Mouse (Mus musculus) ES-E14 (cell line): Measurements from ENCODE around the gene Sac3d1. TPM values are rescaled to one million over a fixed set of nuclear protein-coding genes. Genes with fewer than 3 reads are reported as not detected.

Source experiments
- DNase-seq: peaks from one replicate; pipeline ENCODE4 v3.0.0-alpha.2; 2013; ENCODE audit warnings: low read depth, low spot score
- H3K27ac ChIP-seq: 2 replicates; pipeline ENCODE4 v1.5.1; 2012; ENCODE audit warnings: low read depth, mild to moderate bottlenecking, low read length, moderate library complexity, mixed read lengths; ENCODE audit not compliant: poor library complexity, insufficient read depth, severe bottlenecking
- H3K36me3 ChIP-seq: 2 replicates; pipeline ENCODE4 v1.6.1; 2012; ENCODE audit warnings: mild to moderate bottlenecking, low read length, moderate library complexity, mixed read lengths; ENCODE audit not compliant: control insufficient read depth, poor library complexity, insufficient read depth, severe bottlenecking
- H3K4me1 ChIP-seq, 2 experiments: fragments of 150-350 bp in 1 of 2; sonication (generic) in 1 of 2; 2 replicates each; pipeline ENCODE4 v1.6.1; 2012; ENCODE audit warnings: low read length in 2 of 2, mild to moderate bottlenecking in 1 of 2, mixed read lengths in 1 of 2; ENCODE audit not compliant: control insufficient read depth in 2 of 2, insufficient read depth in 2 of 2, poor library complexity in 1 of 2
- H3K4me3 ChIP-seq, 2 experiments: fragments of 150-350 bp in 1 of 2; sonication (generic) in 1 of 2; 2 replicates each; pipeline ENCODE4 v1.5.1; 2012; ENCODE audit warnings: low read length in 2 of 2, low read depth in 1 of 2, mild to moderate bottlenecking in 1 of 2, mixed read lengths in 1 of 2; ENCODE audit not compliant: insufficient read depth in 1 of 2, poor library complexity in 1 of 2, severe bottlenecking in 1 of 2
- H3K9ac ChIP-seq: 2 replicates; pipeline ENCODE4 v1.6.1; 2012; ENCODE audit warnings: low read depth, mild to moderate bottlenecking, low read length, mixed read lengths; ENCODE audit not compliant: poor library complexity, insufficient read depth, severe bottlenecking
- H3K9me3 ChIP-seq: fragments of 150-350 bp; sonication (generic); 2 replicates; pipeline ENCODE4 v1.6.1; 2012; ENCODE audit warnings: low read depth, mild to moderate bottlenecking, low read length; ENCODE audit not compliant: control insufficient read depth, insufficient read depth
- CHD2 ChIP-seq: IDR thresholded peaks from 2 replicates; pipeline ENCODE4 v1.6.1; 2014; ENCODE audit warnings: mild to moderate bottlenecking, low read depth, low read length, inconsistent platforms
- HCFC1 ChIP-seq: IDR thresholded peaks from 2 replicates; pipeline ENCODE4 v1.6.1; 2012; ENCODE audit warnings: low read length, inconsistent platforms, borderline replicate concordance; ENCODE audit not compliant: insufficient read depth
- MAFK ChIP-seq: IDR thresholded peaks from 2 replicates; pipeline ENCODE4 v1.6.1; 2014; ENCODE audit warnings: mild to moderate bottlenecking, low read depth, low read length, inconsistent platforms; ENCODE audit not compliant: insufficient read depth
- ZC3H11A ChIP-seq: IDR thresholded peaks from 2 replicates; pipeline ENCODE4 v1.6.1; 2012; ENCODE audit warnings: low read depth, mild to moderate bottlenecking, inconsistent platforms, low read length, borderline replicate concordance
- ZNF384 ChIP-seq: IDR thresholded peaks from 2 replicates; pipeline ENCODE4 v1.6.1; 2012; ENCODE audit warnings: low read depth, low read length, inconsistent platforms
- in situ Hi-C, 2 experiments: fragments of 600-800 bp; cut with MboI; formaldehyde crosslinking; loops; one replicate each; pipeline ENCODE4 v1.15.1; 2025; ENCODE audit warnings: low sequenced_read_pairs in 2 of 2, inconsistent platforms in 1 of 2; ENCODE audit not compliant: unreplicated experiment in 2 of 2
- total RNA-seq: library from RNA; depleted of rRNA; stranded (reverse); fragments of 300-350 nt; gene quantifications from 2 replicates; pipeline ENCODE4 v1.2.3, GENCODE M21; 2012

The Sac3d1 gene
- total RNA-seq, 1 experiment: 28.2 TPM

DNA sequence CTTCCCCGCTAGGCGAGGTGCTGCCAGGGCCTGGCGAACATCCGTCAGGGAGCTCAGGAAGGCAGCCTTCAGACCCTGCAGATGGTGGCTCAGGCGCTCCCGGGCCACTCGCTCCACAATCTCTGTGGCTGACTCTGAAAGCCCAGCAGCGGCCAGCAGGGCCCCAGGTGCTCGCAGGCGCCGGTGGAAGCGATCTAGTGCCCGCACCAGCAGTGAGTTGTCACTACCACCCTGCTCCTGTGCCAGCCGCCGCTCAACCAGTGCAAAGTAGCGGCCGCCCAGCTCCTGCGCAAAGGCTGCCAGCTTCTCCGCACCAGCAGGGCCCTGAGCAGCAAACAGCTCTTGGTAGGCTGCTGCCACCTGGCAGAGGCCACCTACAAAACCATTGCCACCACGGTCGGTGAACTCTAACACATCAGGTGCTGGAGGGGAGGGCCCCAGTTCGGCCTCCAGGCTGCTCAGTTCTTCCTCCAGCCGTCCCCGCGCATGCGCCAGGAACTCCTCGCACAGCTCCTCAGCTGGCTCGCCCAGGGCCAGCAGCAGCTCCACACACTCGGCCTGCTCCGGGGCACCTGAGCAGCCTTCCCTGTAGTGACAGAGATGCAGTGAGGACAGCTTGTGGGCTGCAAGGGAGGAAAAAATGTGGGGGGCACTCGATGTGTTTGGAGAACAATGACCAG lies 47.7 kb downstream of the Sac3d1 start:
- TF ChIP-seq ZNF384 (no peak), ZC3H11A (no peak), MAFK (no peak), CHD2 (no peak), HCFC1 (no peak)
- DNase-seq: no peak
- in situ Hi-C loops: no loop called here
- peak overlapping the region; percentile 44 to 65 for H3K4me3 ChIP-seq
- H3K36me3 ChIP-seq: peaks cover 3% of the 10 kb centered on the region; the same call in 1 of the 2 replicates
- H3K4me1 ChIP-seq: peaks cover 0 to 11% of the 10 kb centered on the region in 2 experiments; a peak in 1 of 4 replicates
- H3K9ac ChIP-seq: peak overlapping the region; percentile 33
- H3K9me3 ChIP-seq: no peaks in the 10 kb centered on the region
- no peak overlapping the region for H3K27ac ChIP-seq

DNA sequence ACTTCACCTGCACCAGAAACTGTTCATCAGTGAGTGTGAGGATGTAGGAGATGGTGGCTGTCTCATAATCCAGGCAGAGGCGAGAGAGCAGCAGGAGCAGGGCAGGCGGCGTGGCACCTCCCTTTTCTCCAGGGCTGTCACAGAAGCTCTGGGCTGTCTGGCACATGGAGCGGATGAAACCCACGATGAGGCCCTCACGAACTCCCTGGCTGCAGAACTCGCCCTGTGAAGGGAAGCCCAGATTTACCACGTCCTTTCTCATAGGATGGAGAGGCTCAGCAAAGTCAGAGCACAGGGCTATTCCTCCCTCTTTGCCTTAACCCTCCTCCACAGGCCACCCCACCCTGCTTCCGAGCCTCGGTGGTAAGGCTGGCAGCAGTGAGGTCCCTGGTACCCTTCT lies 48.6 kb downstream of the Sac3d1 start:
- H3K9ac ChIP-seq: no peak overlapping the region
- TF ChIP-seq MAFK (no peak), ZC3H11A (no peak), HCFC1 (no peak), ZNF384 (no peak), CHD2 (no peak)
- H3K36me3 ChIP-seq: peaks cover 3% of the 10 kb centered on the region; the same call in 1 of the 2 replicates

DNA sequence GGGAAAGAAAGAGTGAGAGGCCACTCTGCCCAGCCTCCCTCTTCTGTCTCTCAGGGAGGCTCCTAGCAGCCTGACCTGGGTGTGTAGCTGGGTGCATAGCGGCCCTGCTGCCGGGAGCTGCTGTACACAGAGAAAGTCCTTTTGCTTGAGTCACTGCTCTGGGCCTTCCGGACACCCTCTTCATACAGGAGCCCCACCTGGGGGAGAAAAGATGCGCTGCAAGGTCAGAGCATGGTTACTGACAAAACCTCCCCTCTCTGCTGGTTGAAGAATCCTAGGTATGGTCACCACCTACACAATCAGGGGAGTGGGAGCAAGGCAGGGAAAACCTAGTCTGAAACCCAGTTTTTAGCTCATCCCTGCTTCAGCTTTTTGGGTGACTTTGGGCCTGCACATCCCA lies 49.5 kb downstream of the Sac3d1 start:
- Histone ChIP-seq H3K4me3 (no peak overlapping the region), H3K36me3 (peaks cover 3% of the 10 kb centered on the region; the same call in 1 of the 2 replicates), H3K9me3 (no peaks in the 10 kb centered on the region), H3K9ac (no peak overlapping the region), H3K4me1 (peaks cover 0 to 11% of the 10 kb centered on the region in 2 experiments; a peak in 1 of 4 replicates), H3K27ac (no peak overlapping the region)
- no peak for DNase-seq
- no peak for TF ChIP-seq HCFC1
- in situ Hi-C loops: no loop called here

More for the DNA sequence above, 48.6 kb downstream of the Sac3d1 start:
- Histone ChIP-seq H3K4me3 (no peak overlapping the region), H3K9me3 (no peaks in the 10 kb centered on the region), H3K27ac (no peak overlapping the region), H3K4me1 (peaks cover 0 to 11% of the 10 kb centered on the region in 2 experiments; a peak in 1 of 4 replicates)
- in situ Hi-C loops: no loop called here
- DNase-seq: no peak

DNA sequence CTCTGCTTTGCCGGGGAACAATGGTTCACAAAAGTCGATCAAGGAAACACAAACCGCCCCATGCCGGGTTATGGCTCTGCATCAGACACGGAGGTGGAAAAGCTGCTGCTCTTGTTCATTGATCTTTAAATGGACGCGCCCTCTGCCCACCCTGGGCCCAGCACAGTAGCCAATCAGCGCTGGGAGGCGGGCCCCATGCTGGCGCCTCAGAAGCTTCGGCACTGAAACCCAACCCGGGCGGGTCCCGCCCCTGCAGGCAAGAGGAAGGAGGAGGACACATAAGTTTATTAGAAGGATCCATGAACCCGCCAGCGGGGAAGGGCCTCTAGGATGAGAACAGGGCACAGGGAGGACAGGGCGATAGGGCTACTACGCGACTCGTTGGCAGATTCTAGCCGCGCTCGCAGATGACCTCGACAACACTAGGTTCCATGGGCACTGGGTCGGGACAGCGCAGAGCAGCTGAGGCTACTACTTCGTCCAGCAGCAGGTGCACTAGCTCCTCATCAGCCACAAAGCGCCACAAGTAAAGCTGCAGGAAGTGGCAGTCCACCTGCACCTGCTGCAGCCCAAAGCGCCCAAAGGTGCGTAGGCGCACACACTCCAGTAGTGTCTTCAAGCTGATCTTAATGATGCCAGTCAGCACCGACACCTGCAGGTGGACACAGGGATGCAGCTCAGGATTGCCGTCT lies 50.6 kb downstream of the Sac3d1 start, which contains the start of gene Tm7sf2:
TSS of gene Tm7sf2 (minus strand) at position 650 of the 692 bp plus-strand sequence.
- Histone ChIP-seq H3K4me3 (peak within 1 kb of the TSS; percentile 71 to 95), H3K9ac (peak within 1 kb of the TSS; percentile 73), H3K36me3 (peaks cover 3% of the 10 kb centered on the region; the same call in 1 of the 2 replicates), H3K9me3 (no peaks in the 10 kb centered on the region), H3K27ac (peak within 1 kb of the TSS; percentile 28; the same call in 1 of the 2 replicates), H3K4me1 (peaks cover 0 to 11% of the 10 kb centered on the region in 2 experiments; a peak in 1 of 4 replicates)
- DNase-seq: peak; percentile 89
- no peak for TF ChIP-seq CHD2
- no peak for TF ChIP-seq ZNF384
- no peak for TF ChIP-seq ZC3H11A
- TF ChIP-seq MAFK: no peak
- no peak for TF ChIP-seq HCFC1
- in situ Hi-C loops: no loop called here
